Mouse (Mus musculus) ovary, postnatal 36 days (tissue): ENCODE measurements around the gene Mis12.

Source experiments
- DNase-seq: peaks from one replicate; pipeline ENCODE4 v3.0.0; 2022; ENCODE audit warnings: low spot score, mixed read lengths

Gene Mis12

DNA sequence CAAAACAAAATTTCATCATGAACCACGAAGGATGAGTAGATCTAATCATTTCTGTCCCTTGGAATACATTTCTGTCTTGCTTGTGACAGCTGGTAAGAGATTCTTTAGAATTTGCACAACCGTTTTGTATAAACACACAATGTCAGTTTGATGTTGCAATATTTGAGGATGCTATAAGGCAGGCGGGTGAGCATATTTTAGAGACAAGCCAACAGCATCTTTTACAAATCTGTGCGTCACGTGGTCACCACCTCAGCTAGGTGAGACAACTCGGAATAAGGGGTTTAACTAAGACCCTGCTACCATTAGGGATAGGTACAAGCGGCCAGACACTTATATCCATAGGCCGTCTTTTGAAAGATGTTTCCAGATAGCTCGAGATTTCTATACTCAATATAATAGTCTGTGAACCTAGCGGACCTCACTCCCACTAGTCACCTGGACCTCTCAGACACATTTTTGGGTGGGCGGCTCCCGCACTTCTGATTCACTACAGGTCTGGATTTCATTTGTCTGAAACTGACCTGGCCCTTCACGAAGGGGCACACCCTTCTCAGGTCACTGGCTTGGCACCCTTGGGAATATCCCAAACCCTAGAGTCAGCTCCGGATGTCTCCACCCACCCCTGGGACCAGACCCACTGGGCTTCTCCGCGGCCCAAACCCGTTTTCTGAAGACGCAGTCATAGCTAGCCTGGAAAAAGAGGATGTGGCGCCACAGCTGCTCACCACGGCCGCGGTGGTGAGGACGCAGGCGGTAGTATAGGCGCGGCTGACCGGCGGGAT, 803 bp upstream of the Mis12 start:
- no peak for DNase-seq

- DNase-seq, result no peak
These were observed 8.9 kb downstream of the Mis12 start for GRCm38 (mm10) chr11:71028280-71028679.

GRCm38 (mm10) chr11:71029403-71030118, 10.2 kb downstream of the Mis12 start:
- no peak for DNase-seq

- no peak for DNase-seq
These were observed 12.7 kb downstream of the Mis12 start for GRCm38 (mm10) chr11:71032070-71032469.

GRCm38 (mm10) chr11:71032491-71033162, 13.2 kb downstream of the Mis12 start:
- DNase-seq, result no peak

- peak; percentile 48 for DNase-seq
These were observed 13.9 kb downstream of the Mis12 start, which contains the start of gene 6330403K07Rik for GRCm38 (mm10) chr11:71033163-71033761. Gene 6330403K07Rik (minus strand): TSS chr11:71033513.

GRCm38 (mm10) chr11:71039526-71040298, 20.3 kb downstream of the Mis12 start:
- DNase-seq, result no peak

DNA sequence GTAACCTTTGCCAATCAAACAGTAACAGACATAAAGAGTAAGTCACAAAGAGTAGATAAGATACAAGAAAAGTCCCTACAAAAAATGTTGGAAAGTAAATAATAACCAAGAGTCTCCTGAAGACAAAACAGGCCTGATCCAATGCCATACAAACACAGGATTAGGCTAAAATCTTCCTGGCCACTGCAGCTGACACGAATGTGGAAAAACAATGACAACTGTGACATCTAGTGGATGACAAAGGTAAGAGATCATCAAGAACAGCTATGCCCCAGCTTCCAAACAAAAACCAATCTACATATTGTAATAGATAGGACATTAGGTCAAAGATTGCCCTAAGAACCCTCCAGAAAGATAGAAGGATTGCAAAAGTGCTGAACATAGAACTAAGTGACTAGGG, 33.1 kb downstream of the Mis12 start:
- no peak for DNase-seq

- DNase-seq, result no peak
These were observed 56.9 kb downstream of the Mis12 start for GRCm38 (mm10) chr11:71076342-71076741.
